Mouse (Mus musculus): Measurements from ENCODE around the gene Otx1.
A peak's percentile ranks its signal among the peaks of the same experiment; 100 is the strongest.

Otx1 gene

DNA sequence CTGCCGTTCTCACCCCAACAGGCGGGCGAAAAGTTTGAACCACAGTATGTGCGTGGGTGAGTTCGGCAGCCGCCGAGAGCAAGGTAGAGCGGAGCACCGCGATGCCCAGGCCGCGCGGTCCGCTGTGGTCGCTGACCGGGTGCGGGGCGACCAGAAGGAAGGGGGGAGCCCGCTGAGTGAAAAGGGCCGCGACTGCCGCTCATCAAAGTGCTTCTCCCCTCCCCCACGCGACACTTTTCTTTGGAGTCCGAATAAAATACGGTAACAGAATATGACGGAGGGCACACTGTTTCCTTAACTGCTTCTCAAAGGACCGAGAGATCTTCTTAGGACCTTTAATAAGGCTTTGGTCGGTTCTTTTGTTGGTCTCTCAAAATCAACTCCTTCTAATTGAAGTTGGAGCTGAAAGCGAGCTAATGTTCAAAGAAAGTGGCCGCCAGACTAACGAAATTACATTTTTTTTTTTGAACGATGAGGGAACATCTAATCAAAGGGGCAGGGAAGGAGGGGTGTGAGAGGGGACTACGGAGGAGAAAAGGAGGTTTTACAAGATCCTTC, at the start of gene Otx1:
Gene Otx1 (minus strand): TSS at position 115 of the 558 bp plus-strand sequence.
- DNase-seq: peak; percentile 44

DNA sequence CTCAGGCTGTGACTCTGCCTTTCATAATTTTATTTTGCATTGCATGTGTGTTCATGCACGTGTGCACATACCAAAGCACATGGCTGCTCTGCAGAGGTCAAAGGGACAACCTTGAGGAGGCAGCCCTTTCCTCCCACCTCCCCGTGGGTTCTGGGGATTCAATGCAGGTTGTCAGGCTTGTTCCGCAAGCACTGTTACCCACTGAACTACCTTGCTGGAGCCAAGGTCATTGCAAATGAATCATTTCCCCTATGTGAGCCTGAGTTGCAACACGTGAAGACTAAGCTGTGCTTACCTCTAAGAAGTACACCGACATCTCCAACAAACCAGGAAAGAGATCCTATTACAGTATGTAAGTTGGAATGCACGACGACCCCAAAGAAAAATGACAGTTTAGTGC, 48.2 kb upstream of the Otx1 start:
- DNase-seq: no peak

DNA sequence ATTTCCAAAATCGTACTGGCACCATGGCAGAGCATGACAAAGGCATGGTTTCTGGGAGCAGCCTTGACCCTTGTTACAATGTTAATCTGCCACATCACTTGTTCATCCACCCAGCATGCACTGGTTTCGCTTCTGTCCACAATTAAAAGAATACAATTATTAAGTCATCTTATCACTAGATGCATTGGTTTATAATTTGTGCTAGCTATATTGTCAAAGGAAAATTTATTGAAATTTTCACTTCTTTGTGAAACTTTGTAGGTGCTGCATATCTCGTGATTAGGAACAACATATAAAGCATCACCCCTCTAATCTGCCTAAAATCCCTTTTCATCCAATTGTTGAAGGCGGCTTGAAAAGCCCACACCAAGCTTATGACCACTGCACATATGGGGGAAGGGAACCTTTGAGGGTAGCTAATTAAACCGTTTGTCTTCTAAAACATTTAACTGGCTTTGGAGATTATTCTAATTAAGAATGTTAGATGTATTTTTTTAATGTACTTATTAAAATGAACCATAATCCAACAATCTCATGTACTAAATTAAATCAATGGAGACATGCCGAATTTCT, 37.2 kb upstream of the Otx1 start:
- no peak for DNase-seq

DNA sequence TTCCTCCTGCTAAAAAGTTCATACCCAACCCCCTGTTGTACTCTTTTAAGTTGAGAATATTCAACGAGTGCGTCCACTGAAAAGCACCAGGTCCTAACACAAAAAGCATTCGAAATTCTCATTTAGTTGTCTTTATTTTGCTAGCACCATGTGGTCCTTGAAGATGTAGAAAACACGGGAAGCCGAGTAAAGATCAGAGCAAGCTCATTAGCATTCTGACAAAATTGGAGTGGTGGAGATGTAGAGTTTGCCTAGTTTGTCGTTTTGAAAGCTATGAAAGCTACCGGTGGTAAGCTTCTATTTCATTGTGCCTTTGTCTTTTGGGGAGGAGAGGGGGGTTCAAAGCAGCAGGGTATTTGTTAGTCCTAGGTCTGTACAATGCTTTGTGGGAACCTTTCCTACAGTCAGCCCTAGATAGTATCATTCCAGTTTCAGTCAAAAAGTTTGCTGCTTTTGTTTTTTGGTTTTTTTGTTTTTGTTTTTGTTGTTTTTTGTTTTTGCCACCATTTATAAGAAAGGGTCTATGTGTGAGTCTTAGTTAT, 31.9 kb upstream of the Otx1 start:
- DNase-seq: no peak

DNA sequence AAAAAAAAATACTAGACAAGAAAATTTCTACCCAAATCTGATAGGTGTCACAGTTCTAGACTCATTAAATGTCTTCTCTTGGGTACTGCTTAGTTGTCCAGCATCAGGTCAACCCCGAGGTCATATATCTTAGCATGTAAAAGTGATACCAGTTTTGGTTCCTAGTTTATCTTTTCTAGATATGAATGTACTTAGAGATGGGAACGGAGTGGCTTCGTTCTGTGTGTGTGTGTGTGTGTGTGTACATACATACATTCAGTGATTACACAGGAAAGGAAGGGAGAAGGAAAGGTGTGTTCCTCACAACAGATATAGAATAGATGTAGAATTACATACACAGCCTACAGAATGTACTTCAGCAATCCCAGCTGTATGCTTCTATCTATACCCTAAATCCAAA, 30.9 kb upstream of the Otx1 start:
- no peak for DNase-seq

- no peak for DNase-seq
Measured at GRCm38 (mm10) chr11:22020602-22021001, 17.9 kb upstream of the Otx1 start.

DNA sequence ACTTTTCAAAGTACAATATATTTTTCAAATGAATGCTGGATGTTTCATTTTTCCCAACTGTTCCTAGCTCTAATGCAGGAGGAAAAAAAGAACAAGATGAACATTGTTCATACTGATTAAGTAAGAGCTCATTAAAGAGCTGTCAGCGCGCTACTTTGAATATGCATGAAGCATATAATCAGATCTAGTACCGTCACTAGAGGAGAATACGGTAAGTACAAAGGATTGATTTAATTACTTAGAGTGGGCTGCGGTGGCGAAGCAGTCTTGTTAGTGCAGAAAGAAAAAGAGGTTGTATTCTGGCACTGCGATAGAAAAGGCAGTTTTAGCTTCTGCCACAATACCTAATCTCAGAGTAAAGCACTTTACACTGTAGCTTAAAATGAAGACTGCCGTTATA, 14.7 kb upstream of the Otx1 start:
- DNase-seq: no peak

GRCm38 (mm10) chr11:22016341-22016740, 13.6 kb upstream of the Otx1 start:
- no peak for DNase-seq

GRCm38 (mm10) chr11:22008817-22009216, 6.1 kb upstream of the Otx1 start:
- DNase-seq: no peak

DNA sequence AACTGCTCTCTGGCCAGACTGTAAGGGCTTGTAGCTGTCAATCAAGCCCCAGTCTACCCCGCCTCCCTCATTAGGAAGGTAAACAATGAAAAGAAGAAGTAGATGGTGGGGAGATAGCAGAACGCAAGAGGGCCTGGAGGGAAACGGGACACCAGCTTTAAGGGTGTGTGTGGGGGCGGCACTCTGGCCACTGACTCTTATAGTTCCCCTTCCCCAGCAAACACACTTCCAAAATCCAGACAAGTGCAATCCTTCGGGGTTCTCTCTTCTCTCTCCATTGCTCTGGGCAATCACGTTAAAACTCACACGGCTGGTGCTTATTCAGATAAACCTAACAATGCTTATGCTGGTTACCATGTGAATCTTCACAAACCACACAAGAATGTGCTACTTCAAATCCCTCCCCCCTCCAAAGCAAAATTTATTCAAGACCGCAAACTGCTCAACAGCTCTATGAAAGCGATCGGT, 5.5 kb upstream of the Otx1 start:
- peak; percentile 13 for DNase-seq

DNA sequence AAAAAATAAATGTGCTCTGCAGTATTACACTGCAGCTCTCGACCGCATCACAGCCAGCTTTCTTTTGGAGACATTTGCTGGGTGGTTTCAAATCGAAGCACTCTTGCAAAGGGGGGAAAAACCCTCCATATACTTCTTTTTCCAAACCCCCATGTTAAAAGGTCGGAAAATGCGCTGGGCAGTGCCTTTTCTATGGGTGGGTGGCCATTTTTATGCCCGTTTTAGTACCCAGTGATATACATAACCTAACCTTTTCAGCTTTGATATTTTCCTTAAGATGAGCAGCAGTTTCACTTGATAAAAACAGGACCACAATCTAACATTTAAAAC, 5.0 kb upstream of the Otx1 start:
- no peak for DNase-seq

GRCm38 (mm10) chr11:22007088-22007780, 4.5 kb upstream of the Otx1 start:
- peak; percentile 26 for DNase-seq

DNA sequence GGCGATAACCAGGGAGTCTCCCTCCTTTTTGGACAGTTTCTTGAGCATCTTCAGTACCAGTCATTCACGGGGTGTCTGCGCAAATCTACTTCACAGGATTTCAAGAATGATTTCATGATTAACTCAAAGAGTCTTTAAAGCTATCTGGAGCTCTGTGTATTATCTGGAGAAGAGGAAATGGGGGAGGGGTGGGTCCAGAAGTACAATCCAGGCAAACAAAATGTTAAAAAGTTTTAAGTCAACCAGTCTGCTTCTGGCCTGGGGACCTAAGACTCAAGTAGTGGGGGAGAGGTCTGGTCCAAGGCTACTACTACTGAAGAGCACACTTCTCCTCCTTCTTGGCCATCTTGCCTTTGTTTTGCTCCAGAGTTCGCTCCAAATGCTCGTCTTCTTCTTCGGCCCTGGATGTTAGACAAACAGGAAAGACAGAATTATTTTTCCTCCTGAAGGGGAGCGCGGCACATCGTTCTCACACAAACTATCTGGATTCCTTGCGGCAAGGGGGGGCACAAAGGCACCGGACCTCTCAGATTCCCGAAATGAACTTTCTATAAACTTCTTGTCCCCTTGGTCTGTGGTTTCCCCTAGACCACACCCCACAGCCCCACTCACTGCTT, 3.9 kb upstream of the Otx1 start:
- no peak for DNase-seq

GRCm38 (mm10) chr11:22005281-22005870, 2.7 kb upstream of the Otx1 start:
- no peak for DNase-seq

DNA sequence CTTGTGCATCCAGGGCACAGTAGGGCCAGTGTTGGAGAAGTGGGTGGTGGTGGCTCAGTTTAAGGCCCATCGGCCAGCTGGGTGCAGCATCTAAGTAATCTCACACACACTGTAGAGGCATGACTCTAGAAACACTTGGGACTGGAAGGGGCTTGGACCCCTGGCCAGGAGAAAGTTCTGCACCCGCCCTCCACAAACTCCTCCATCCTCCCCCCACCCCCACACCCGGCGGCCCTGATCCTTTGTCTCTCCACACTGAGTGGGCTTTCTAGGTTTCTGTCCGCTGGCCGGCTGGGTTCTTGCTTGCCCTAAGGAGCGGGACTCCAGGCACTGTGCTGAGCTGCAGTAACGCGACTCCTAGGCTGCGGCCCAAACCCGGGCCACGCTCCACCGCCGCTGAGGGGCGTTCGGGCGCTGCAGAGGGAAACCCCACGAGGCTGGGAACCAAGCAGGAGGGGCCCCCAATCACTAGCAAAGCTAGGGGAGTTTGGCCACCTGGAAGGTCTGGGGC, 1.7 kb upstream of the Otx1 start:
- DNase-seq: peak; percentile 35

DNA sequence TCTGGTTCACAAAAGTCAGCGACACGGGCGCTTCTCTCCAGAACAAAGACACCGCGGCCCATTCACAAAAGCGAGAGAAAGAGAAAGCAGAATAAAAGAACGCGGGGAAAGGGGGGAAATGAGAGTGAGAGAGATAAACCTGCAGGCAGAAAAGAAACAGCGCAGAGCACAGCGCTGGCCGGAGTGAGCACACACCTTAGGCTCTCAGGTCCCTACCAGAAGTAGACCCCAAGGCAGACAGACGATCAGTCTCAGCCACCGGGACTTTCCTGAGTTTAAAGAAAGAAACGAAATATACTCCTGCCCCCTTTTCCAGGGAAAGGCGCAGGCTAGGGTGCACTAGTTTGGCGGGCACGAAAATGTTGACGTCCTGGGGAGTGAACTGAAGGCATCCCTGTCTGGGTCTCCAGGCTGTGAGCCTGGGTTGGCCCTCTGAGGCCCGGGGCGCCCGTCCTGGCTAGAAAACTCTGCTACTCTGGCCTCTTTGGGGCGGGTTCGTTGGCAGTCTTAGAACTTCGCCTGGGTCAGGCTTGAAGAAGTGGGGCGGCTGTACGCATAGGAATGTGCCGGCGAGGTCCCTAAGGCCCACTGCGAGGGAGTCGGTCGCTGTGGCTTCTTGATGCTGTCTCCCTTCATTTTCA, 764 bp upstream of the Otx1 start:
- peak; percentile 26 for DNase-seq

- DNase-seq: peak; percentile 58
Measured at GRCm38 (mm10) chr11:22002062-22002782, 475 bp downstream of the Otx1 start.

GRCm38 (mm10) chr11:22001321-22002061, 1.2 kb downstream of the Otx1 start:
- DNase-seq: peak; percentile 60

DNA sequence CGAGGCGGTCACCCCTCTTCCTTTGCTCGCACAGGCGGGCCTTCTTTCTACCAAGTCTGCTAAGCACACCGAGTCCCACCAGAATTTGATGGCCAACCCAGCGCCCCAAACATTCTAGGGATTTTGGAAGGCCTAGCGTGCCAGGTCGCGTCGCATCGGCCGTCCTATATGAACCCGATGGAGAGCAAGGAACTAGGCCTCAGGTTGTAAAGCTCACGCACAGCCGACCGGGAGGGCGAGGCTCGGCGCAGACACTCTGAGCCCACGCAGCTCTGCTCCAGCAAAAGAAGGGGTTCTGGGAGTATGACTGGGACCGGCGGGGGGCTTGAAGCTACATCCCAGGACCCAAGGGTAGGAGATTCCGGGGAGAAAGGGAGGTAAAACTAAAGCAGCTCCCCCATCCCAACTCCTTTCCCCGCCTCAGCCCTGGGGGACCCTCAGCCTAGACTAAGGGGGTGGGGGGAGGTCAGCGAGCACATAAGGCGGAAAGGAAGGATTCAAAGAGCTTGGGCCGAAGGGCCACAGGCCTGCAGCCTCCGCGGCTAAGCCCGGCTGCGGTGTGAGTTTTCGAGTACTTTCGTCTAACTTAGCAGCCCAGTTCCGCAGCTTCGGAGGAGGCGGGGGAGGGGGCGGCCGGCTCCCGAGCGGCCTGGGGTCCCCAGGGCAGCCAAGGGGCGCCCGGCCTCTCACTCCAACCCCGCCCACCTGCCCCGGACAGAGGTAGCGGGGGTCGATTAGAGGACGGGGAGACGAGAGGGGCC, 2.2 kb downstream of the Otx1 start:
- peak; percentile 17 for DNase-seq
